Mouse (Mus musculus) embryo, embryonic 9.5 days (tissue): ENCODE measurements at regions not wholly inside any gene's neighbourhood (a gene's known extent, or its start where the extent isn't known, plus 50 kb on each side); places are given as distances from the start of the nearest gene placed in this dataset.

Experiments
- DNase-seq: peaks from one replicate; pipeline ENCODE4 v3.0.0-alpha.2; 2017; ENCODE audit errors: extremely low spot score

GRCm38 (mm10) chr3:144137483-144137882 lies 67.5 kb downstream of the Lmo4 start:
- DNase-seq: no peak

DNA sequence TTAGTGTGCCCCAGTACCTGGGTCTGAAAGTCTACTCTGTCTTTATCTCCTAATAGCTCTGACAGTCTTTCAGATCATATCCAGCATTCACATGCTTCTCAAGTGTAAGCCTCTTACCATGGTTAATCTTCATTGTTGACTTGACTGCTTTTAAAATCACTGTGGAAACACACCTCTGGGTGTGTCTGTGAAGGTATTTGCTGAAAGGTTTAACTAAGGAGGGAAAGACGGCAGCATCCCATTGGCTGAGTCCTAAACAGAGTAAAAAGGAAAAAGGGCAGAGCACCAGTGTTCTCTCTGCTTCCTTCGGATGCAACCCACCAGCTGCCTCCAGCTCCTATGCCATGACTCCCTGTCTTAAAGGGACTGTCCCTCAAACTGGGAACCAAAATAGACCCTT lies 68.6 kb downstream of the Lmo4 start:
- DNase-seq: no peak

DNA sequence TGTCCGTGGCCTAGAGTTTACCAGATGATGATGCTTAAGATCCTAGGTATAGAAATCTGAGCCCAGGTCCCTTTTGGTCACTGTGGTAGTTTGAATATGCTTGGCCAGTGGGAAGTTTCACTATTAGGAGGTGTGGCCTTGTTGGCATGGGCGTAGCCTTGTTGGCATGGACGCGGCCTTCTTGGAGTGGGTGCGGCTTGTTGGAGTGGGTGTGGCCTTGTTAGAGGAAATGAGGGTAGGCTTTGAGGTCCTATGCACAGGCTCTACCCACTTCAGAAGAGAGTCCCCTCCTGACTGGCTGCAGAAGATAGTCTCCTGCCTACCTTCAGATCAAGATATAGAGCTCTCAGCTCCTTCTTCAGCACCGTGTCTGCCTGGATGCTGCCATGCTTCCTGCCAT lies 69.4 kb downstream of the Lmo4 start:
- no peak for DNase-seq

GRCm38 (mm10) chr3:144128042-144128441 lies 77.0 kb downstream of the Lmo4 start:
- no peak for DNase-seq

- no peak for DNase-seq
Observed at GRCm38 (mm10) chr3:144124353-144124752, 80.7 kb downstream of the Lmo4 start.

DNA sequence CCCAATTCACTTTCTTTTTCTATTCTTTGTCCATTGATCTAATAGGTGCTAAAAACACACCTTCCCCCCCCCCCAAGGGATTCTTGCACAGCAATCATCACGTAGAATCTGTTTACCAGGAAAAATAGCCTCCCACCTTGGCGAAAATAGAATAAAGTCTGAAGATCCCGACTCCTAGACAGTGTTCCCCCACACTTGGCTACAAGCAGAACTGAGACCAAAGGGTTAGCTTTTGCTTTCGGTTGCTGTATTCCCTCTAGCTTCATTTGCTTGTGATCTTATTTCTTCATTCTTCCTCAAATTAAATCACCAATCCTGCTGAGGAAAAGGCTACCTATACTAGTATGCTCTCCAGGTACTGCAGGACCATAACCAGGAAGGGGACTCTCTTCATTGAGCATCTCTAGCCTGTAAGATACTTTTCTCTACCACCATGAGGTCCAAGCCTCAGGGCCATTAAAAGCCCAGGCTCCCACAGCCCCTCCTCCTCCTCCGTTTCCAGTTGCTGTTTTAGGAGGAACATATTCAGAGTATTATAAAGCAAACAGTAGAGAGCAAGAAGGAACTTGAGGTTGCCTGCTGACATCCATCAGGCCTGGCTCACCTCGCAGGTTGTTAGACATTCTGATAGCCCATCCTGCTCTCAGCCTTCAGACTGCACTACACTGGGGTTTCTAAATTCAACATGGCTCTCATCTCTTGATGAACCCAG lies 81.5 kb downstream of the Lmo4 start:
- DNase-seq: no peak

DNA sequence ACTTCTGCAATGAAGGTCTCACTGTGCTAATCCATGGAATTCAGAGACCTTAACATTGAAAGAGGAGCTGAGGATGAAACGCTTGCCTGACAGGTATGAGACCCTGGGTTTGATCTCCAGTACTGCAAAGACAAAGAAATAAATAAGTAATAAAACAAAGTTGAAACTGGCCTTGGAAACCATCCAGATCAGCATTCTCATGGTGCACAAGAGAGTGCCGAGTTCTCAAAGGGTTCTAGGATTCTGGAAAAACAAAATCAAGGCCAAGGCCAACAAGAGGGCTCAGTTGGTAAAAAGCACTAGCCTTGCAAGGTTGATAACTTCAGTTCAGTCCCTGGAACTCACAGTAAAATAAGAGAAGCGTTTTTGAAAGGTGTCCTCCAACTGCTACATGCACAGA lies 85.9 kb downstream of the Lmo4 start:
- DNase-seq: no peak

GRCm38 (mm10) chr3:144113672-144114645 lies 91.1 kb downstream of the Lmo4 start:
- no peak for DNase-seq

GRCm38 (mm10) chr3:144110331-144111080 lies 94.5 kb downstream of the Lmo4 start:
- no peak for DNase-seq

- no peak for DNase-seq
Observed at GRCm38 (mm10) chr3:144109769-144110168, 95.3 kb downstream of the Lmo4 start.

DNA sequence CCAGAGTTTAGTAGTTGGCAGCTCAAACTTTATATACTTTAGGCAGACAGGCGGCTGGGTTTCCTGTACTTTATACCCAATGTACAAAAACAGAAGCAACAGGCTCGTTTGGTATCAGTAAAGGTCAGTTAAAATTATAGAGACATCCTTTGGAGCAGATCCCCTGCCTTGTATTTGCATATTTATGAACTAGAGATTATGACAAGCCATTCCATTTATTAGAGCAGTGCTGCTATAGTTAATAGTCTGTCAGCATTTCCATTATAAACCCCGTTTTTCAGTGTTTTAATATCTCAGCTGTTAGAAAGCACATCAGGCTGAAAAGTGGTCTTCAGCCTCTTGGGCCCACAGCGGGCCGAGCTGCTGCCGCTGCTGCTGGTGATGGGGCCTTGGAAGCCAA lies 96.7 kb downstream of the Lmo4 start:
- DNase-seq: no peak

- DNase-seq: no peak
Observed at GRCm38 (mm10) chr3:144107664-144108063, 97.4 kb downstream of the Lmo4 start.

DNA sequence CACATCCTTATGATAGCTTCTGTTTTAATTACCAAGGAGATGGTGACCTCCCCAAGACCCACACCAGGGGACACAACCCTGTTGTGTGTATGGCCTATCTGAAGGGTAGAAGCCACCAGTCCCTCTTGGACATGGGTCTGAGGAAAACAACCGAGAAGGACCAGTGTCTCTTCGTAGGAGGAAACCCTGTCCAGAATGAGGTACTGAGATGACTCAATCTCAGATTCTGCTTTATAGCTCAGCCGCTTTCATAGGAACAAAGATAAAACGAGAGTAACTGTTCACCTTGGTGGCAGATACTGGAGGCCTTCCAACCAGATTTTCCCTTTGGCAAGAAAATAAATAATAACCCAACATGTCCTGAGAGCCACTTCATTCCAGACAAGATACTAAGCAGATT lies 100.7 kb downstream of the Lmo4 start:
- no peak for DNase-seq

GRCm38 (mm10) chr3:144099444-144099843 lies 105.6 kb downstream of the Lmo4 start:
- DNase-seq: no peak

- no peak for DNase-seq
Observed at GRCm38 (mm10) chr3:144098762-144099161, 106.3 kb downstream of the Lmo4 start.

GRCm38 (mm10) chr3:144091231-144091630 lies 113.8 kb downstream of the Lmo4 start:
- DNase-seq: no peak

- DNase-seq: no peak
Observed at GRCm38 (mm10) chr3:144089790-144090256, 115.2 kb downstream of the Lmo4 start.

DNA sequence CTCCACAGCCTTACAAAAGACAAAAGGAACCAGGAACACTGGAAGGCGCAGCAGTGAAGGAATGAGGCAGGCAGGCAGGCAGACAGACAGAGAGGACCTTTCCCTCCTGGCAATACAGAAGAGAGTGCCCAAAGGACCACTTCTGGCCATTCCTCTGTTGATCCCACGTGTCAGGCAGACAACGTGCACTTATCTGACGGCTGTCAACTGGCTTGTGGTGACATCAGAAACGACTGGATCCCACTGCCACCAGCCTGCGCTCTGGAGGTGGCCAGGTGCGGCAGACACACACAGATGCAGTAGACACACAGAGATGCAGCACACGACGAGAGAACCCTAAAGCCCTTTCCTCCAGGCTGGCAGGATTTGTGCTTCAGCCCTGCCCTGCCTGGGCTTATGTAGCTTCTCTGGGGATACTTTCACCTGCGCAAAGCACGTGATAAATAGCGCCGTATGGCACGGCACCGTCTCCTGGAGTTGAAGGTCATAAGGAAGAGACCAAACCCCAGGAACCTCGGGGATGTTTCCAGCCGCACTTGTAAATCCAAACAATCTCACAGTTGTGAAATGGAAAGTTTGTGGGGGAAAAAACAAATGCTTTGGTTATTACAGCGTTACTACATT lies 116.6 kb downstream of the Lmo4 start:
- no peak for DNase-seq

GRCm38 (mm10) chr3:144087771-144088170 lies 117.2 kb downstream of the Lmo4 start:
- no peak for DNase-seq

DNA sequence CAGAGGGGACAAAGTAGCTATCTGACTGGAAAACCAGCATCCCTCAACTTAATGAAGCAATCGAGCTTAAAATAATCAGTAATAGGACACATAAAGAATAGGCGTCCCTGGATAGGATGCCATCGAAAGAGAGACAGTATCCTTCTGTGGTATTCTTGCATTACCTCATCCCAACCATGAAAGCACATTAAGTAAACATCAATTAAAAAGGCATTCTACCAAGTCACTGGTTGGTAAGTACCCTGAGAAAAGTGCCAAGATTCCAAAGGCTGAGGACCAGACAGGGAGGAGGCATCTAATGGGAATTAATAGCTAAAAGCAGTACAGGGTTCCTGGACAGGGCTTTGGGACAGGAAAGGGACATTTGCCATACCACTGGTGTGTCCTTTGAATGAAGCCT lies 118.8 kb downstream of the Lmo4 start:
- no peak for DNase-seq

DNA sequence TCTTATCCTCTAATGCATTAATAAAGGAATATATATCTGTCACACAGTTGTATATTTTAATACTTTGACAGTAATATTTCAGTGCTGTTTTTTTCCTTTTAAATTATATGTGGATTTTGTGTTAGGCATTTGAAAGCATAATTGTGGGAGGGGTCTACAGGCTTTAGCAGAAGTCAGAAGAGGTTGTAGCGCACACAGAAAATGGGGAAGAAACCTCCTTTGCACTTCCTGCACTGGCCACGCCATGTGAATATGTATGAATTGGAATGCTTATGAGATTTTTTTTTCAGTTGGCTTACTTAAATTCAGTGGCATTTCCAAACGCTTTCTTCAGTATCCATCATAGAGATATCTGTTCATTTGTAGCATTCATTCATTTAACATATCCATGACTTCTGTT lies 125.1 kb downstream of the Lmo4 start:
- DNase-seq: no peak
